Mouse (Mus musculus) lung, postnatal 0 days (tissue): ENCODE results near the gene Mylk.

Experiments used
- CTCF ChIP-seq: IDR thresholded peaks from 2 replicates; pipeline ENCODE4 v1.5.1; 2016; ENCODE audit warnings: antibody characterized with exemption, mild to moderate bottlenecking
- EP300 ChIP-seq: IDR thresholded peaks from 2 replicates; pipeline ENCODE4 v1.6.1; 2016; ENCODE audit warnings: antibody characterized with exemption, mild to moderate bottlenecking, control low read depth

GRCm38 (mm10) chr16:34902761-34903160 is 157.8 kb downstream of the Mylk start:
- TF ChIP-seq CTCF (no peak), EP300 (no peak)
